Mouse (Mus musculus) T-helper 2 cell (primary cell): ENCODE data around the gene Creld1.

ENCODE experiments used
- in situ Hi-C: fragments of 300-600 bp; cut with MboI, MseI; formaldehyde crosslinking; loops from one replicate; pipeline ENCODE4 v1.15.1; 2025; ENCODE audit warnings: high pct_unique_total_duplicates

Creld1 gene

DNA sequence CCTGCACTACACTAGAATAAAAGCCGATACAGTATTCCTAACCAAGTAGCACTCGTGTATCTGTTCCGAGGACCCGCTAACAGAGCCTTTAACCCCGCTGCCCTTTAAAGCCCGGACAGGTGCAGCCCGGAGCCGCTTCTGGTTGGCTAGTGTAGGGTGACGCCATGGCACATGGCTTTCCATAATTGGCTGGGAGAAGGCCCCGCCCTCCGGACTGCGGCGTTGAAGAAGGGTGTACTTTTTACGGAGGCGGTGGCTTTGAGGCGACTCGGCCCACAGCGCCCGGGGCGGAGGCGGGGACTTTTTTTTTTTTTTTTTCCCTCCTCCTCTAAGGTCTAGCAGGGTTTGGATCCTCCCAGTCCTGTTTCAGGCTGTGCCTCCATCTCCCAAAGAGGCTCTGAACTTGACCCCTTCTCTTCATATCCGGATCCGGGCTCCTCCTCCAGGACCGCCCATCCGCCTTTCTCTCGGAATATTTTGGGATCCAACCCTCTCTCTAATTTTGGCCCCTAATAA, at the start of gene Creld1:
TSS of gene Creld1 (plus strand) at position 198 of the 516 bp plus-strand sequence.
- in situ Hi-C loops, result no loop called here

DNA sequence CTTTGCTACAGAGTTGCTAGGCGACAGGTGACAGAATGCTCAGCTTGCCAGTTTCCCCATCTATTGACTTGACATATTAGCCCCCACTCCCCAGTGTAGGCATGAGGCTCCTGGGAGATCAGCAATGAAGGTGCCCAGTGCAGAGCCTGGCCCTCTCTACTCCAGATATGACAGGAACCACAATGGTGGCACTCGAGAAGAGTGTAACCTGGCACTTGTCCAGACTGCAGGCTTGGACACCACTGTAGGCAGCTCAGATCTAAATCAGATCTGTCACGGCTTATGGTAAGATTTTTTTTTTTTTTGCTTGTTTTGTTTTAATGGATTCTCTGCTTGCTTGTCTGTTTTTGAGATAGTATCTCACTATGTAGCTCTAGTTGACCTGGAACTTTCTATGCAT, 49.4 kb upstream of the Creld1 start:
- in situ Hi-C loops, result no loop called here

DNA sequence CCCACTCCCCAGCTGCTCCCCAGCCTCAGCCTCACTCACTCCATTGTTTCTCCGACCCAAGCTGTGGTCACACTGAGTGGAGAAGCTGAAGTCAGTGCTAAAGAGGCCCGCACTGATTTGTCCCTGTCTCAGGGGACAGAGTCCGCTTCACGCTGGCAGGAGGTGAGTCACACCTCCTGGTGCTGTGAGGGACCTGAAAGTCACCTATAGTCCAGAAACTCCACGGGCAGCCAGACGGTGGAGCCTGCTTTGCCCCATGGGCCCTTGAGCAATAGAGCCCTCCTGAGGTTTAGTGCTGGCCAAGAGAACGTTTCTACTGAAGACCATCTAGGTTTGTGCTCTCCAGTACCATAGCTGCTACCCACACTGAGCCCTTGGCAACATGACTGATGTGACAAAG, 48.4 kb upstream of the Creld1 start:
- in situ Hi-C loops, result no loop called here

DNA sequence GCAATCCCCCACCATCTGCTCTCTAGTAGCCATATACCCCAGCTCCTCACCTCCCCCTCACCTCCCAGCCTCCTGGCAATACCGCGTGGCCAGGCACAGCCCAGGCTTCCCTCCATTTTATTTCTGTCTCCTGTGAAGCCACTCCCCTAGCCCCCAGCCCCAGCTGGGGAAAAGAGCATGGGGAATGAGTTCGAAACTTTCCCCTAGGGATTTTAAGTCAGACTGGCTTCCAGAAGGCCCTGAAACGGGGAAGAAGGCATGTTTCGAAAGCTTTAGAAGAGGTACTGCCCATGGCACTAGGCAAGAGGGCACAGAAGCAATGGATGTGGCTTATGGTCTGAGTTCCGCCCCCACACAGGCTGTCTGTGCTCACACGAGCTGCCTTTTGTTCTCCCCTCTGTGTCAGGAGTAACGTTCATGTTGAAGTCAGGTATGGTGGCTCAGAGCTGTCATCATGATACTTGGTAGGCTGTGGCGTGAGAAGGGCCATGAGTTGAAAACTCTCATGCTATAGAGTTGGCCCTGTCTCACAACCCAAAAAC, 47.4 kb upstream of the Creld1 start, which contains the start of gene Cidec:
TSS of gene Cidec (minus strand) at position 97 of the 542 bp plus-strand sequence.
- in situ Hi-C loops, result no loop called here

DNA sequence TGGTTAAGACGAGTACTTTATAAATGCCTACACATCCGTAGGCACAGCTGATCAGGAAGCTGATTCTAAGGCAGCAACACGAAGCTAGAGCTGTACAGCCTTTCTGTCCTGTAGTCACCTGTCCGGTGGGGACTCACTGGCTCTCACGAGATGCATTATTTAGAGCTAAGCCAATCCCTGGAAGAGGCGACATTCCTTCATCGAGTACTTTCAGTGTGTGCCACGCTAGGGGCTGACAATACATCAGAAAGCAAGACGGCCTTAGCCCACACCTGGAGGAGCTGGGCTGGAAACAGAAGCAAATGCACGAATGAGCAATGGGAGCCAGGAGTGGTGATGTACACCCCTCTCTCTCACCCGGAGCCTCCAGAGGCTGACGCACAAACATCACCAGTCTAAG, 46.0 kb upstream of the Creld1 start:
- in situ Hi-C loops, result no loop called here

DNA sequence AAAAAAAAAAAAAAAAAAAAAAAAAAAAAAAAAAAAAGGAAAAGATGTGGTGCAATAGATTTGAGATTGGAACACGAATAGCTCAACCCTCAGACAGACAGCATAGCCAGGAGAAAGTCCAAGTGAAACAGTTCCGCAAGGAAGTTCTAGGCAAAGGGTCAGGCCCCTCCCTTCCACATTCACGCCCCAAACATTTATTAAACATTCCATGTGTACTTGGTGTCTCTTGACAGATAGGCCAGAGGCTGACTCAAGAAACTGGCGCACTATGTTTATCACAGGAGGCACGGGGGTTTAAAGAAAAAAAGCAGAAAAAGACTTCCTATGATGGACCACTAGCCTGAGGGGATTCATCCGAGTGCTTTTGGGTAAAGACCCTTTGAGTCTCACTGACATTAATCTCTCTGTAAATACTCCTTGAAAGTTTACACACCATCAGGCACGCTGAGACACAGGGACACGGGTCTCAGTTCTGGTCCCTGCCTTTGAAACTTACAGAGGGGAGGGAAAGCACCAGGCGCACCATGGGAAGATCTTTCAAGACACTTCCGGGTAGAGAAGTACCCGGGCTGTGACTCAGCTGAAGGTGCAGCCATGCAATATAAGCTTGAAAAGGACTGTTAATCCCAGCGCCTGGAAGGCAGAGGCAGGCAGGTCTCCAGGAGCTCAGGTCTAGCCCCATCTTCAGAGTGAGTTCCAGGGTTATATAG, 44.2 kb upstream of the Creld1 start:
- in situ Hi-C loops, result no loop called here

DNA sequence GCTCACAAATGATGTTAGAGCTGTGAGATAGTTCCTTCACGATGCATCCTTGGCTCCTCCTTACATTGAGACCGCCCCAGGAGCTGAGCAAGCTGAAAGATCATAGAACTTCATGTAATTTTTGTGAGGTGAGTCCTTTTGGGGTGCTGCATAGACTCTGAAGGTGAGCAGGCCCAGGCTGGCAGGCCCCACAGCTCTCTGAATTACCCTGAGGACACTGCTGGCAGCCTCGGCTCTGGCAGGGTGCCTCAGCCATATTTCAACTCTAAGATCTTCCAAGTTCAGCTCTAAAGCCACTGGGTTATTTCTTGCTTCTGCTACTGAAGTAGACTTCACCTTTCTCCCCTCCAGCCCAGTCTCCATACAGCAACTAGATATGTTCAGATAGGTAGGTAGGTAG, 42.4 kb upstream of the Creld1 start:
- in situ Hi-C loops, result loop anchor here (5.0 to 10.0 kb wide), 2 partner anchors 87 to 524 kb away; no protein-coding TSS in a partner anchor

DNA sequence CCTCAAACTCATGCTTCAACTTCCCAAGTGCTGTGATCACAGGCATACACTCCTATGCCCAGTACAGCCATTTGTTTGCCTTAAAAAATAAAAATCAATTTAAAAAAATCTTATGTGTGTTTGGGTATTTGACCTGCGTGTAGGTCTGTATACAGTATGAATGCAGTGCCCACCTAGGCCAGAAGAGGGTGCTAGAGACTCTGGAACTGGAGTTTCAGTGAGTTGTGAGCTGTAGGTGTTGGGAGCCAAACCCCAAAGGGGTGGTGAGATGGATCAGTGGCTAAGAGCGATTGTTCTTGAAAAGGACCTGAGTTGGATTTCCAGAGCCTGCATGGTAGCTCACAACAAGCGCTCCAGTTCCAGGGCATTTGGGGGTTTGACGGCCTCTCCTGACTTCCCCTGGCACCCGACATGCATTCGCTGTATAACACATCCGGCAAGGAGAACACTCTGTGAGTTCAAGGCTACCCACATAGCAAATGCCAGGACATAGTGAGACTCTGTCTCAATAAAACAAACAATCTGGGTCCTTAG, 41.9 kb upstream of the Creld1 start:
- in situ Hi-C loops, result loop anchor here (5.0 to 10.0 kb wide), 2 partner anchors 86 to 524 kb away; no protein-coding TSS in a partner anchor

DNA sequence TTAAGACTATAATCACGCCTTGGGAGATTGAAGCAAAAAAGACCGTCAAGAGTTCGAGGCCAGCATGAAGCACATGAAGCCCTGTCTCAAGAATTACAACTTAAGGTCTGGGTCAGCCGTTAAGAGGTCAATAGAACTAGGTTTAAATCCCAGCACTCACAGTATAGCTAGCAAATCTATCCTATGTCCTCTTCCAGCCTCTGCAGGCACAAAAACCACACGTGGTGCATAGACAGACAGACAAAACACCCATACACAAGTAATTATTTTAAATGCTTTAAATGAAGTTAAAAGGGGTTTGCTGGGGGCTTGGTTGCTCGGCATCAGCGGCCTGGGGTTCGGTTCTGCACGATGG, 41.0 kb upstream of the Creld1 start:
- in situ Hi-C loops, result loop anchor here (5.0 to 10.0 kb wide), 2 partner anchors 85 to 523 kb away; no protein-coding TSS in a partner anchor

DNA sequence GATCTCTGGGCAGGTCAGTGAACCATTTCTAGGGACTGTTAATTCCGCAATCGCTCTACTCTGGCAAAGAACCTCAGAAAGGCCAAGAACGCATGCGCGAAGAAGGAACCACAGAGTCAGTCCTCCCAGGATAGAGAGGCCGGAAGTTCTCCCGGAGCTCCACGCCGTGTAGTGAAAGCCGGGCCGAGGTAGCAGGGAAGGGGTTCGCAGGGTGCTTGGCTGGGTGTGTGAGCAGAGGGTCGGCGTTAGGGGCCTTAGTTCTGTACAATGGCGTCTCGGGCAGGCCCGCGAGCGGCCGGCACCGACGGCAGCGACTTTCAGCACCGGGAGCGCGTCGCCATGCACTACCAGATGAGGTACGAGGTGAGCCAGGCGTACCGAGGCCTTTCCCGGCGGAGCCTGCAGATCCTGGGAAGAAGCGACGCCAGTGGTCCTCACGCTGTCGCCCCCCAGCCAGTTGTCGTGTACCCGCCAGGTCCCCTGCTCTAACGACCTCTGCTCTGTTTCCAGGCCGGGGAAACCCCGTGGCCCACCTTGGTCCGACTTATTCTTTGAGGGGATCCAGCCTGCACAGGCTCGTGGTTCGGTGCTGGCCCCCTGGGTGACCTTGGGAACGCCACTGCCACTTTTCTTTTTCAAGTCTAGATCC, 40.5 kb upstream of the Creld1 start, which contains the start of gene Jagn1:
TSS of gene Jagn1 (plus strand) at position 128 of the 649 bp plus-strand sequence.
- in situ Hi-C loops, result loop anchor here (5.0 to 10.0 kb wide), 2 partner anchors 85 to 522 kb away; no protein-coding TSS in a partner anchor

DNA sequence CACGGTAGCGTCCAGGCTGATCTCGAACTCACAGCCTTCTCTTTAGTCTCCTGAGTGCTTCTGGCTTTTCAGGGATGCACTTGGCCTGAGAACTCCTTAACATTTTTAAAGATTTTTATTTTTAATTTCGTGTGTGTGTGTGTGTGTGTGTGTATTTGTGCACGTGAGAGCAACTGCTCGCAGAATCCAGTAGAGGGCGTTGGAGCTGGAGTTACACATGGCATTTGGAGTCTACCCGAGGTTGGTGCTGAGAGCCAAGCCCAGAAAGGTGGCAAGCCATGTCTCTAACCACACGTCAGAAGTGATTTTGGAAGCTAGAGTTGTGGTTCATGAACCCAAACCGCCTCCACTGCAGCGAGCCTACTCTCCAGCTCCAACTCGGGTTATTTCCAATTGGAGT, 40.0 kb upstream of the Creld1 start:
- in situ Hi-C loops, result loop anchor here (5.0 to 10.0 kb wide), 2 partner anchors 84 to 522 kb away; no protein-coding TSS in a partner anchor

DNA sequence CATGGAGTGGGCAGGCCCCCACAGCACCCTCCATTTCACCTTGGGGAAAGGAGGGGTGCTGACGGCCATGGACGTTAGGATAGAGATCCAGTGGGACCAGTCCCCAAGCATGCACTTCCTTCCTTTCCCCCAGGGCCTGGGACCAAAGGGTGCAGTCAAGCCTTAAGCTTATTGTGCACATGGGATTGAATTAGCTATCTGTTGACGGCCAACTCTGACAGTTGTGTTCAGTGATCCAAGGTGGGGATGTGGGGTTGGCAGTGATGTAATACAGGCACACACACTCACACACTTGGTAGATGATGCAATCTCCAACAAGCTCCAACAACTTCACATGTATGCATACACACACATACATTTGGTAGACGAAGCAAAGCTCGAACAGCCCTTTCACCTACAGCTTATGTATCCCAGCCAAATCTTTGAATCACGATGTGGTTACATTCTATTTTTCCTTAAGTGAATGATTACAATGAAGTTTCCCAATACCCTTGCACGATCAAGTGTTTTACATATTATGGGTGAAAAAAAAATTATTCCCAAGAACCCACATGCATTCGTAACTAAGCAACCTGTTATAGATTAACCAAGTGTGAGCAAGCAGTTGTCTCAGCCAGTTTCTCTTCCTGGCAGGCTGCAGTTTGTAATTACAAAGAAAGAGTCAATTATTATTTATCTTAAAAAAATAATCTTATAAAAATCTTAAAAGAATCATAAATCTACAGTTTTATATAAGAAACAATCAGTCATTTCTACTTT, 38.7 kb upstream of the Creld1 start:
- in situ Hi-C loops, result loop anchor here (5.0 to 10.0 kb wide), 2 partner anchors 83 to 520 kb away; no protein-coding TSS in a partner anchor

DNA sequence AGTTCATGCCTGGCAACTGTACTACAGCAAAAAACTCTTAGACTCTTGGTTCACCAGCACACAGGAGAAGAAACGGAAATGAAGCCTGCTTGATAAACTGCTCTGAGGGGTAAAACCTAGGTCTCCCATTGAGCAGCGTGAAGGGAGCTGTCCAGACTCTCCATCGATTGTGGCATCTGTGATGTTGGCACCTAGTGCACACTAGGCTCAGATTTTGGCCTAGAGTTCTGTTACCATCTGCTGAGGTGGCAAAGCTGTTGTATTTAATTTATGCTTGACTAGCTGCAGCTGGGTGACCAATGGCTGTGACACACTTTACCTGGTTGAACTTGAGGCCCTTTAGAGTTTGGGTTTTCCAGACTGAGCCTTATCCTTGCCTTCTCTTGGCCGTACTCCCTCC, 35.5 kb upstream of the Creld1 start:
- in situ Hi-C loops, result loop anchor here (10.0 kb wide), 1 partner anchor 517 kb away; no protein-coding TSS in a partner anchor

DNA sequence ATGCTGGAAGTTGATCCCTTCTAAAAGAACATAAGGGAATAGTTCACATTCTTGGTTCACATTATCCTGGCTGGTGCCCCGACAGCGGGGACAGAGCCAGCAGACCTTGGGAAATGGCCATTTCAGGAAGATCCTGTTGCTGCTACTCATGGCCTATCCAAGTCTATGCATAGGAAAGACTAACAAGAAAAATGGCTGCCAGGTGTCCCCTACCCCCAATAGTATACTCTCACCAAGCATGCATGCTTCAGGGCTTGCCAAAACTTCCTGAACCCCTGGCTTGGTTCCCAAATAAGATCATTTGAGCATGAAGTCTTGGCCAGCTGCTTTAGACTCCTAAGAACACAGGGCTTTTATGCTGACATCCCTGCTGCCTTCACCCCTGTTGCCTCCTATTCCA, 31.3 kb upstream of the Creld1 start:
- in situ Hi-C loops, result no loop called here

DNA sequence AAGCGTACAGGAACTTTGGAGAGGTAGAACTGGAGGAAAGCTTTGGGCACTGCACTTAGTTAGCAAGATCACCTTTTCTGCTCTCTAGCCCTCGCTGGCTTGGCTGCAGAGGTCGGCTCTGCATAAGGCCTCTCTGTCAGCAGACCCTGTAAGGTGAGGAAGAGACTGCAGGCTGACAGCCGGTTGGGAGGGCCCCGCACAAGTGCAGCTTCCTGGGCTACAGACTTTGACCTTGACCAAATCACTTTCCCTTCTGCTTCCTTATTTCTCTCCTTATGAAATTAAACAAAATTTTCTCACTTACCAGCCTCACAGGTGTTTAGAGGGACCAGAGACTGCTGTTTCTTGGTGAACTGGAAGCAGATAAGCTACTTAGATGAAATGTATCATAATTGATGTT, 28.1 kb upstream of the Creld1 start:
- in situ Hi-C loops, result no loop called here

DNA sequence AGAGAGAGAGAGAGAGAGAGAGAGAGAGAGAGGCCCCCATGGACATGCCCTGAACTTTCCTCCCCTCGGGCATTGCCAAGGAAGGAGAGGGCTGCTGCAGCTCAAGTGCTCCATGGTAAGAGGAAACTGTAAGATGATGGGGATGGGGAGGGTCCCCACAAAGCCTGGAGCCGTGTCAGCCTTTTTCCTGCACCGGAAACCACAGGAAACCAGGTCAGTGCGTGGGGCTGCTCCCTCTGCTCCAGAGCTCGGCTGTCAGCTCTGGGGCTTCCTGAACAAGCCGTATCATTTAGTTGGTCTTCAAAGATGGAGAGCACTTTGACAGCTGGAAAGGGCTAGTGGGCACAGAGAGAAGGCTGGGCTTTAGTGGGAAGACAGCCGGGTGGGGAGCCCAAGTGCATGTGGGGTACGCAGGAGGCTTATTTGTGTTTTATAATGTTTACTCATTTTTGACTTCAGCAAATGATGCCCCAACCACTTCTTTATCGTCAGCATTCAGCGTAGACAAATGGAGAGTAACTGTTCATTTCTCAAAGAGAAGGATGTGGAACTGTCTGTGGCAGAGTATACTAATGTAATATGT, 25.1 kb upstream of the Creld1 start, which contains the start of gene Il17re:
TSS of gene Il17re (plus strand) at position 533 of the 583 bp plus-strand sequence.
- in situ Hi-C loops, result no loop called here

DNA sequence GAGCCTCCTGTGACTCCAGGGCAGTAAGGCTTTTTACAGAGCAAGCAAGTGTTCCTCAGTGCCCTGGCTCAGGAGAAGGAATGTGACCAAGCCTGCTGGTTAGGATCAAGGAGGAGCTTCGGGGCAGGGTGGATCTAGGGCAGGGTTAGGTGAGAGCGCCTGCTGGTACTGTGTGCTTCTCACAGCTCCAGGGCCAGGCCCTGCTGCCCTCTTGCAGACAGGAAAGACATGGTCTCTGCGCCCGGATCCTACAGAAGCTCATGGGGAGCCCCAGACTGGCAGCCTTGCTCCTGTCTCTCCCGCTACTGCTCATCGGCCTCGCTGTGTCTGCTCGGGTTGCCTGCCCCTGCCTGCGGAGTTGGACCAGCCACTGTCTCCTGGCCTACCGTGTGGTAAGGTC, 24.5 kb upstream of the Creld1 start:
- in situ Hi-C loops, result no loop called here

DNA sequence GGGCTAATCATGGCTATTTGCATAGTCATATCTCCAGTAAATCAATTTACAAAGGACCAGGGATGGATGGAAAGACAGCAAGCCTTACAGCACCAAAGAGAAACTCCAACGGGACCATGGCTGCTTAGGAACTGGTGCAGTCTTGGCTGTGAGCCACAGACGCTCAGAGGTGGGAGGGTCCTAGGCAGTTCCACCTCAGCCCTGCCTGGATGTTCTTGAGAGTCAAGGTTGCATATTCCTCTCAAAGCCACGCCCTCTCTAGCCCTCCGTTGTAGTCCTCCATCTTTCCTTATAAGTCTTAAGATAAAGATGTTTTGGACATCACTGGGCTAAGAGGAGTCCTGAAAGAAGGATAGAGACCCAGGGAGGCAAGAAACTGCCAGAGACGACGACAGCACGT, 19.1 kb upstream of the Creld1 start:
- in situ Hi-C loops, result no loop called here

DNA sequence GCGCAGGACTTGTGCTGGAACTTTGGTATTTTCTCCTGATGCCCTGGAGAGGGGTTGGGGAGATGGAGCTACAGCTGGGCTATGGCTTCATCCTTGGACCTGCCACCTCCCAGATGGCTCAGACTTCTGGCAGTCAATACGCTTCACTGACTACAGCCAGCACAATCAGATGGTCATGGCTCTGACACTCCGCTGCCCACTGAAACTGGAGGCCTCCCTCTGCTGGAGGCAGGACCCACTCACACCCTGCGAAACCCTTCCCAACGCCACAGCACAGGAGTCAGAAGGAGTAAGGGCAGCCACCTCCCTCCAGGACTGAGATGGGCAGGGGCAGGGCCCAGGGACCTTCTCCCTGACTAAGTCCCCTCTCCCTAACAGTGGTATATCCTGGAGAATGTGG, 17.5 kb upstream of the Creld1 start:
- in situ Hi-C loops, result no loop called here

DNA sequence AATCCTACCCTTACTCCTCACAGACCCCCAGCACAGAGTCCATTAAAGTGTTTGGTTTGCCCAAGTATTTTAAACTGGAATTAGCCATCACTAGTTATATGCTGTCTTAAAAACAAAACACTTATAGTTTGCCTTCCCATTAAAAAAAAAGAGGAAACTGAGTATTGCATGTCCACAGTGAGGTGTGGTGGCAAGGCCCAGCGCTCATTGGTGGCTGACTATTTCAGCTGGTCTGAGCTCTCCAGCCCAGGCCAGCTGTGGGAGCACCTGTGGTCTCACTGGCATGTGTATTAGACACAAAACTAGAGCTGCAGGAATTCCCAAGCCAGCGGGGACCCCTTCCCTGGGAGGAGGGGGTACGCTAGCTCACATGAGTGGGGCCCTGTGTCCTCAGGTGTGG, 14.6 kb upstream of the Creld1 start:
- in situ Hi-C loops, result no loop called here

DNA sequence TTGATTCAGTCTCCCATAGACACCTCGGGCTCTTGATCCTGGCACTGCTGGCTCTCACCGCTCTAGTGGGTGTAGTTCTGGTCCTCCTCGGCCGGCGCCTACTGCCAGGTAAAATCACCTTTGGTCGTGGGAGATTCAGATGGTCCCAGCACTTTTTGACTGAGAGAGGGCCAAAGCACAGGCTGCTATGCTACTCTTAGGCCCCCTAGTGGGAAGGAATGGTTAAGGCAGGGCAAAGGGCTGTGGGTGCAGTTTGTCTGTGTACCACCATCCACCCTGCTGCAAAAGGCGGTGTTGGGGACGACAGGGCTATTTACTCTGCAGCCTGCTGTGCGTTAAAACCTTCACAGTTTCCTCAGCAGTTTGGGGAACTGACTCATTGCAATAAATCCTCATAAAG, 14.1 kb upstream of the Creld1 start:
- in situ Hi-C loops, result no loop called here
